Mouse (Mus musculus) cortical plate, adult 2 months (tissue): ENCODE results near the gene Rab32.

Experiments used
- CTCF ChIP-seq: fragments of 200-500 bp; IDR thresholded peaks from 2 replicates; pipeline ENCODE4 v1.5.1; 2011; ENCODE audit warnings: mild to moderate bottlenecking, control low read depth, low read length; ENCODE audit not compliant: insufficient read depth; ENCODE audit errors: extremely low read depth
- POLR2A ChIP-seq: fragments of 200-500 bp; IDR thresholded peaks from 2 replicates; pipeline ENCODE4 v1.6.1; 2011; ENCODE audit warnings: mild to moderate bottlenecking, low read length, control low read depth; ENCODE audit not compliant: insufficient read depth; ENCODE audit errors: extremely low read depth

- TF ChIP-seq CTCF (no peak), POLR2A (no peak)
Measured at GRCm38 (mm10) chr10:10555676-10556075, 2.4 kb downstream of the Rab32 start.
